Mouse (Mus musculus): ENCODE measurements around the gene Fhit. TPM values are rescaled to one million over a fixed set of nuclear protein-coding genes. Genes with fewer than 3 reads are reported as not detected.

Fhit gene
- polyA plus RNA-seq, 1 experiment, result 3.7 TPM

- no peak overlapping the region for H3K27ac ChIP-seq (ENCODE audit: insufficient read depth, low read depth, low read length)
- no peaks in the 10 kb centered on the region for H3K36me3 ChIP-seq (ENCODE audit: control insufficient read depth, insufficient read depth, low read length)
- WGBS, result 72% methylated on average over 7 of the region's 7 CpGs
- no peak overlapping the region for H3K4me3 ChIP-seq (ENCODE audit: low read depth, low read length)
- TF ChIP-seq POLR2A (IDR thresholded peaks at IDR 0.05; ENCODE audit: low read depth, low read length) (no peak), CTCF (IDR thresholded peaks at IDR 0.05; ENCODE audit: extremely low read depth, insufficient read length, insufficient replicate concordance, low read depth, low read length) (no peak)
- H3K27me3 ChIP-seq (ENCODE audit: control insufficient read depth, insufficient read depth, low read length), result no peaks in the 10 kb centered on the region
- H3K4me1 ChIP-seq (ENCODE audit: control insufficient read depth, insufficient read depth, insufficient read length, low read length), result no peaks in the 10 kb centered on the region
These were observed 243.7 kb downstream of the Fhit start for GRCm38 (mm10) chr14:10917893-10918803.

DNA sequence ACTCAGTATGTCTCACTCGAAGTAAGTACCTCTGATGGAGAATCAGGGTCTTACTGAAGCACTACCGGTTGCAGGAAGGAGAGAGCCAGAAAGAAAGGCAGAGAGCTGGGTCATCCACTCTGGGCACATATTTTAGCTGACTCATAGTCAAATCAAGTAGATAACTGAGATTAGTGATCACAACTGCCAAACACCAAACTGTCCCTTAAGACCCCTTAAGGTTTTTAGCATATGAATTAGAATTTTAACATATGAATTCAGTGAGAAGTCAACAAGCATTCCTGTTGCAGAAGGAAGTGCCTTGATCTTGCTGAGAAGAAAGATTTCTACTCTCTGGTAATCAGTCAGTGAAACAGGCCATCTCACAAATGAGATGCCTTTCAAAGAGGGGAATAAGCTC lies 253.8 kb downstream of the Fhit start:
- TF ChIP-seq POLR2A (IDR thresholded peaks at IDR 0.05; ENCODE audit: low read depth, low read length) (no peak), CTCF (IDR thresholded peaks at IDR 0.05; ENCODE audit: extremely low read depth, insufficient read length, insufficient replicate concordance, low read depth, low read length) (no peak)
- 66% methylated on average over 2 of the region's 2 CpGs for WGBS
- H3K4me1 ChIP-seq (ENCODE audit: control insufficient read depth, insufficient read depth, insufficient read length, low read length), result no peaks in the 10 kb centered on the region
- no peak overlapping the region for H3K4me3 ChIP-seq (ENCODE audit: low read depth, low read length)
- H3K27me3 ChIP-seq (ENCODE audit: control insufficient read depth, insufficient read depth, low read length), result no peaks in the 10 kb centered on the region
- H3K36me3 ChIP-seq (ENCODE audit: control insufficient read depth, insufficient read depth, low read length), result no peaks in the 10 kb centered on the region
- no peak overlapping the region for H3K27ac ChIP-seq (ENCODE audit: insufficient read depth, low read depth, low read length)

DNA sequence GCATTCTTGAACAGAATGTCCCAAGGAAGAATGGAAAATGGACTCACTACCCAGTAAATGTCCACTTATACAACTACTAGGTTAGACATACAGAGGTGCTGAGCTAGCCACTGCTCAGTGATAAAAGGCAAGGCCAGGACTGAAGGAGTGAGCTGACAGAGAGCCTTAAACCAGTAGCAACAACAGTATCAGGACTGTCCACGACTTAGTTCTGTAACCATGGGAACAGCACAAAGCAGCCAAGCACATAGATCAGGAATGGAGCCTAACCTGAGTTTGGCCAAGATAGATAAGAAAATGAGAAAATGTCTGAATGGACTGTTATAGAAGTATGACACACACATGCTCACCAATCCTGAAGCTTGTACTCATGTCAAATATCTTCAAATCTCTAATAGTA lies 279.1 kb downstream of the Fhit start:
- WGBS, result 16% methylated on average over 1 of the region's 1 CpGs
- H3K4me1 ChIP-seq (ENCODE audit: control insufficient read depth, insufficient read depth, insufficient read length, low read length), result no peaks in the 10 kb centered on the region
- no peaks in the 10 kb centered on the region for H3K36me3 ChIP-seq (ENCODE audit: control insufficient read depth, insufficient read depth, low read length)
- no peak overlapping the region for H3K4me3 ChIP-seq (ENCODE audit: low read depth, low read length)
- TF ChIP-seq POLR2A (IDR thresholded peaks at IDR 0.05; ENCODE audit: low read depth, low read length) (no peak), CTCF (IDR thresholded peaks at IDR 0.05; ENCODE audit: extremely low read depth, insufficient read length, insufficient replicate concordance, low read depth, low read length) (no peak)
- H3K27me3 ChIP-seq (ENCODE audit: control insufficient read depth, insufficient read depth, low read length), result no peaks in the 10 kb centered on the region
- no peak overlapping the region for H3K27ac ChIP-seq (ENCODE audit: insufficient read depth, low read depth, low read length)

DNA sequence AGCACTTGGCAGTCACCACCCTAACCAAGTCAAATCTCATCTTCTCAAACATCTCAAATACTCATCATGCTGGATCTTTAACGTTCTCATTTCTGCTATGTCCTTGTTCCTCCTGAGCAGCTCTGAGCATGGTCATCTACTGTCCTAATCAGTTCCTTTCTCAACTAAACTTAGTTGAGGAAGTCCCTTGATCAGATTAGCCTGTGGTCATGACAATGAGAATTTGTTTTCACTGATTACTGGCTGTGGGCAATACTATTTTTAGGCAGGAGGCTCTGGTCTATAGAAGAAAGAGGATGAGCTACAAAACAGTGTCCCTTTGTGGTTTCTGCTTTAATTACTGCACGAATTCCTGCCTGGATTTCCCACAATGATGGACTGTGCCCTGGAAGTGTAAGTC lies 281.1 kb downstream of the Fhit start:
- WGBS, result 58% methylated on average over 2 of the region's 2 CpGs
- H3K4me3 ChIP-seq (ENCODE audit: low read depth, low read length), result no peak overlapping the region
- H3K36me3 ChIP-seq (ENCODE audit: control insufficient read depth, insufficient read depth, low read length), result no peaks in the 10 kb centered on the region
- TF ChIP-seq POLR2A (IDR thresholded peaks at IDR 0.05; ENCODE audit: low read depth, low read length) (no peak), CTCF (IDR thresholded peaks at IDR 0.05; ENCODE audit: extremely low read depth, insufficient read length, insufficient replicate concordance, low read depth, low read length) (no peak)
- no peaks in the 10 kb centered on the region for H3K27me3 ChIP-seq (ENCODE audit: control insufficient read depth, insufficient read depth, low read length)
- H3K4me1 ChIP-seq (ENCODE audit: control insufficient read depth, insufficient read depth, insufficient read length, low read length), result no peaks in the 10 kb centered on the region
- no peak overlapping the region for H3K27ac ChIP-seq (ENCODE audit: insufficient read depth, low read depth, low read length)

- Histone ChIP-seq H3K4me3 (ENCODE audit: low read depth, low read length) (no peak overlapping the region), H3K36me3 (ENCODE audit: control insufficient read depth, insufficient read depth, low read length) (no peaks in the 10 kb centered on the region), H3K4me1 (ENCODE audit: control insufficient read depth, insufficient read depth, insufficient read length, low read length) (no peaks in the 10 kb centered on the region), H3K27ac (ENCODE audit: insufficient read depth, low read depth, low read length) (no peak overlapping the region), H3K27me3 (ENCODE audit: control insufficient read depth, insufficient read depth, low read length) (no peaks in the 10 kb centered on the region)
- TF ChIP-seq CTCF (IDR thresholded peaks at IDR 0.05; ENCODE audit: extremely low read depth, insufficient read length, insufficient replicate concordance, low read depth, low read length), result no peak
- no peak for TF ChIP-seq POLR2A (IDR thresholded peaks at IDR 0.05; ENCODE audit: low read depth, low read length)
- WGBS, result 82% methylated on average over 3 of the region's 3 CpGs
These were observed 287.1 kb downstream of the Fhit start for GRCm38 (mm10) chr14:10874595-10875372.

DNA sequence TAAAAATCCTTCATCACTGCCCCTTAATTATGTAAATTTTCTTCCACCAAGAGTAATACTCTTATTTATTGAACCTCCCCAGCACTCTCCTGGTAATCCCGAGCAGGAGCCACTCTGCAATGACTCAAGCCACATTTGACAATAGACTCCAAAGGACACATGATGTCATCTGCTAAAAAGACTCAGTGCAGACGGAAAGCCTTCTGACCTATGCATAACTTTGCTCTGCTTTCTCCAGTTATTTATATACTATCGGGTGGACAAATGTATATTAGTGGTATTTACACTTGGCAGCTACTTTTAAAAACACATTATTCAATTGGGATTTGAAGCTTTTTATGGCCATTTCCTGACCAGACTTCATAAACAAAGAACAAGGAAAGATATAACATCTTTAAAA lies 304.2 kb downstream of the Fhit start:
- Histone ChIP-seq H3K27me3 (ENCODE audit: control insufficient read depth, insufficient read depth, low read length) (no peaks in the 10 kb centered on the region), H3K36me3 (ENCODE audit: control insufficient read depth, insufficient read depth, low read length) (no peaks in the 10 kb centered on the region), H3K27ac (ENCODE audit: insufficient read depth, low read depth, low read length) (no peak overlapping the region), H3K4me1 (ENCODE audit: control insufficient read depth, insufficient read depth, insufficient read length, low read length) (no peaks in the 10 kb centered on the region), H3K4me3 (ENCODE audit: low read depth, low read length) (no peak overlapping the region)
- WGBS, result 52% methylated on average over 3 of the region's 3 CpGs
- TF ChIP-seq CTCF (IDR thresholded peaks at IDR 0.05; ENCODE audit: extremely low read depth, insufficient read length, insufficient replicate concordance, low read depth, low read length) (no peak), POLR2A (IDR thresholded peaks at IDR 0.05; ENCODE audit: low read depth, low read length) (no peak)

- no peaks in the 10 kb centered on the region for H3K27me3 ChIP-seq (ENCODE audit: control insufficient read depth, insufficient read depth, low read length)
- no peak for TF ChIP-seq POLR2A (IDR thresholded peaks at IDR 0.05; ENCODE audit: low read depth, low read length)
- TF ChIP-seq CTCF (IDR thresholded peaks at IDR 0.05; ENCODE audit: extremely low read depth, insufficient read length, insufficient replicate concordance, low read depth, low read length), result no peak
- WGBS, result 73% methylated on average over 1 of the region's 1 CpGs
- no peaks in the 10 kb centered on the region for H3K36me3 ChIP-seq (ENCODE audit: control insufficient read depth, insufficient read depth, low read length)
- H3K4me1 ChIP-seq (ENCODE audit: control insufficient read depth, insufficient read depth, insufficient read length, low read length), result no peaks in the 10 kb centered on the region
- no peak overlapping the region for H3K4me3 ChIP-seq (ENCODE audit: low read depth, low read length)
- H3K27ac ChIP-seq (ENCODE audit: insufficient read depth, low read depth, low read length), result no peak overlapping the region
These were observed 309.9 kb downstream of the Fhit start for GRCm38 (mm10) chr14:10851936-10852335.

Measured in small intestine, adult 2 months (tissue).